Mouse (Mus musculus) forebrain, postnatal 0 days (tissue): ENCODE measurements around the gene Rimklb. TPM values are rescaled to one million over a fixed set of nuclear protein-coding genes. Genes with fewer than 3 reads are reported as not detected.

Experiments used
- ATAC-seq: fragments of 200-750 bp; cut with Nextera tagmentation; 2 replicates; pipeline ENCODE4 v1.8.0; 2017; ENCODE audit warnings: mild to moderate bottlenecking, moderate library complexity
- DNase-seq: peaks from one replicate; pipeline ENCODE4 v3.0.0-alpha.2; 2015
- H3K27ac ChIP-seq: fragments of 300-500 bp; sonication (generic); 2 replicates; pipeline ENCODE4 v1.5.1; 2014; ENCODE audit warnings: low read depth, mild to moderate bottlenecking, antibody characterized with exemption, low read length, moderate library complexity, mixed read lengths
- H3K27me3 ChIP-seq: fragments of 300-500 bp; sonication (generic); 2 replicates; pipeline ENCODE4 v1.6.1; 2014; ENCODE audit warnings: mild to moderate bottlenecking, low read length, mixed read lengths; ENCODE audit not compliant: insufficient read depth
- H3K36me3 ChIP-seq: fragments of 300-500 bp; sonication (generic); 2 replicates; pipeline ENCODE4 v1.6.1; 2014; ENCODE audit warnings: mild to moderate bottlenecking, moderate library complexity; ENCODE audit not compliant: insufficient read depth
- H3K4me1 ChIP-seq: fragments of 300-500 bp; sonication (generic); 2 replicates; pipeline ENCODE4 v1.6.1; 2014; ENCODE audit warnings: antibody characterized with exemption; ENCODE audit not compliant: insufficient read depth
- H3K4me2 ChIP-seq: fragments of 300-500 bp; sonication (generic); 2 replicates; pipeline ENCODE4 v1.6.1; 2014; ENCODE audit warnings: low read depth, mild to moderate bottlenecking, moderate library complexity
- H3K4me3 ChIP-seq: fragments of 300-500 bp; sonication (generic); 2 replicates; pipeline ENCODE4 v1.5.1; 2014; ENCODE audit warnings: low read depth, low read length, mixed read lengths
- H3K9ac ChIP-seq: fragments of 300-500 bp; sonication (generic); 2 replicates; pipeline ENCODE4 v1.6.1; 2014; ENCODE audit warnings: mild to moderate bottlenecking
- H3K9me3 ChIP-seq: fragments of 300-500 bp; sonication (generic); 2 replicates; pipeline ENCODE4 v1.6.1; 2016; ENCODE audit warnings: low read length
- CTCF ChIP-seq: sonication (generic); IDR thresholded peaks from 2 replicates; pipeline ENCODE4 v1.5.1; 2016; ENCODE audit warnings: antibody characterized with exemption, control low read depth, low read depth
- WGBS: fragments of 180-500 bp; shearing (Covaris S2); extraction: QIAGEN DNeasy Blood & Tissue Kit; methylation state at CpG from one replicate; pipeline ENCODE4 v1.1.7; 2014; 5-methylcytosine and 5-hydroxymethylcytosine counted together
- polyA plus RNA-seq: library from polyadenylated mRNA; unstranded; fragments of >200 nt; fragmentation: Nextera tagmentation; extraction: Ambion mirVana; gene quantifications from 2 replicates; pipeline ENCODE4 v1.2.1, GENCODE M21; 2015
- total RNA-seq: library from RNA; depleted of rRNA; stranded (reverse); fragments of >200 nt; gene quantifications from 2 replicates; pipeline ENCODE4 v1.2.3, GENCODE M21; 2014; rRNA removed

Gene Rimklb
- total and polyA plus RNA-seq, 2 experiments from 2014 or later, result 104 to 159 TPM

DNA sequence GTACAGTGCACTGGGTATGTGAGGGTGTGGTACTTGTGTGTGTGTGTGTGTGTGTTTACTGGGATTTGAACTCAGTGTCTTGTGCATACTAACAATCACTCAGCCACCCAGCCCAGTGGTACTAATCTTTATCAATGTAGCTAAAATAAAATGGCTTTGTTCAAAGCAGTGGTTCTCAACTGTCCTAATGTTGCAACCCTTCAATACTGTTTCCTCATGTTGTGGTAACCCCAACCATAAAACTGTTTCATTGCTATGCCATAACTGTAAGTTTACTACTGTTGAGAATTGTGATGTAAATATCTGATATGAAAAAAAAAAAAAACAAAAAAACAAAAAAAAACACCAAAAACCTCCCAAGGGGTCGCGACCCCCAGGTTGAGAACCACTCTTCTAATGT, 63.3 kb downstream of the Rimklb start:
- WGBS, result 95% methylated on average over 2 of the region's 2 CpGs
- Histone ChIP-seq H3K4me1 (no peaks in the 10 kb centered on the region), H3K36me3 (no peaks in the 10 kb centered on the region), H3K4me3 (no peak overlapping the region), H3K9me3 (no peaks in the 10 kb centered on the region), H3K27ac (no peak overlapping the region), H3K27me3 (no peaks in the 10 kb centered on the region), H3K9ac (no peak overlapping the region), H3K4me2 (no peak overlapping the region)
- no peak for TF ChIP-seq CTCF
- DNase-seq (no peak), ATAC-seq (no peak)

GRCm38 (mm10) chr6:122427456-122427855, 71.1 kb downstream of the Rimklb start:
- no peak for TF ChIP-seq CTCF
- 89% methylated on average over 7 of the region's 7 CpGs for WGBS

GRCm38 (mm10) chr6:122417015-122417414, 81.5 kb downstream of the Rimklb start:
- no peak overlapping the region for H3K4me3 ChIP-seq
- 35% methylated on average over 7 of the region's 7 CpGs for WGBS
- H3K4me1 ChIP-seq, result no peaks in the 10 kb centered on the region
- DNase-seq (peak; percentile 4), ATAC-seq (no peak; the same call in 1 of the 2 replicates)
- no peak overlapping the region for H3K9ac ChIP-seq
- no peaks in the 10 kb centered on the region for H3K27me3 ChIP-seq
- no peak overlapping the region for H3K4me2 ChIP-seq
- no peaks in the 10 kb centered on the region for H3K36me3 ChIP-seq
- H3K9me3 ChIP-seq, result no peaks in the 10 kb centered on the region
- no peak overlapping the region for H3K27ac ChIP-seq
- no peak for TF ChIP-seq CTCF

More at GRCm38 (mm10) chr6:122427456-122427855, 71.1 kb downstream of the Rimklb start:
- Histone ChIP-seq H3K9me3 (no peaks in the 10 kb centered on the region), H3K4me2 (no peak overlapping the region), H3K27me3 (no peaks in the 10 kb centered on the region), H3K36me3 (no peaks in the 10 kb centered on the region), H3K4me3 (no peak overlapping the region), H3K9ac (no peak overlapping the region), H3K4me1 (no peaks in the 10 kb centered on the region), H3K27ac (no peak overlapping the region)
- DNase-seq, result no peak
- no peak for ATAC-seq

- no peaks in the 10 kb centered on the region for H3K27me3 ChIP-seq
- H3K9ac ChIP-seq, result no peak overlapping the region
- ATAC-seq (no peak), DNase-seq (no peak)
- WGBS, result 27% methylated on average over 4 of the region's 4 CpGs
- no peak overlapping the region for H3K4me2 ChIP-seq
- no peaks in the 10 kb centered on the region for H3K36me3 ChIP-seq
- H3K9me3 ChIP-seq, result no peaks in the 10 kb centered on the region
- TF ChIP-seq CTCF, result no peak
- H3K27ac ChIP-seq, result no peak overlapping the region
- no peaks in the 10 kb centered on the region for H3K4me1 ChIP-seq
- H3K4me3 ChIP-seq, result no peak overlapping the region
Measured at GRCm38 (mm10) chr6:122416347-122416746, 82.2 kb downstream of the Rimklb start.

DNA sequence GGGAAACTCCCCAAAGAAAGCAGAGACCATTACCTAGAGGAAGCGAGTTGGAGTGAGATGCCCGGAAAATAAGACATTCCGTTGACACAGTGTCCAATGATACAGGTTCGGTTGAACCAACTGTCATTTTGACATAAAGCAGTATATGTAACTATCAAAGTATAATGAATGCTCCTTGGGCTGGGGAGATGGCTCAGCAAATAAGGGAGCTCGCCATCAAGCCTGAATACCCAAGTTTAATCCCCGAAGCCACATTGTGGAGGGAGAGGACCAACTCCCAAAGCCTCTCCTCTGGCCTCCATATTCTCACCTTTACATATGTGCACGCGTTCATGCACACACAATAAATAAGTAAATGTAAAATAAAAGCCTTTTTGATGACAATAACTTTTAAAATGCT, 87.3 kb downstream of the Rimklb start:
- Histone ChIP-seq H3K9ac (no peak overlapping the region), H3K27me3 (no peaks in the 10 kb centered on the region), H3K9me3 (no peaks in the 10 kb centered on the region), H3K4me3 (no peak overlapping the region), H3K4me2 (no peak overlapping the region), H3K36me3 (no peaks in the 10 kb centered on the region), H3K4me1 (no peaks in the 10 kb centered on the region), H3K27ac (no peak overlapping the region)
- DNase-seq (no peak), ATAC-seq (no peak)
- 92% methylated on average over 8 of the region's 8 CpGs for WGBS
- TF ChIP-seq CTCF, result no peak

DNA sequence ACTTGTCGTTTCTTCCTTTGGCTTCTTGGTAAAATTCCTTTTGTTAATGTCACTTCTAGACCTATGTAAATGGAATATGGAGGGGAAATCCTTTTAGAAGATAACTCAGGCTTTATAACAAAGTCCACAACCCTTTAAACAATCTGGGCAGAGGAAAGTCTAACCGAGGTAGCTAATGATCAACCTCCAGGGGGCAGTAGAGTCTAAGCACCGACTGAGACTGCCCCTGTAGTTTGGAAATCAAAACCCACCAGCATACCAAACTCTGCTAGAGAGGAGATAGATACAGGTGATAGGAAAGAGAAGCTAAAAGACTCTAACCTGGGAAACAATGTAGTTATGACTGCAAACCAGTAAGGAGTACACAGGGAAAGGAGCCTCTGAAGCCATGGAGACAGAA, 96.3 kb downstream of the Rimklb start:
- H3K4me1 ChIP-seq, result no peaks in the 10 kb centered on the region
- no peak overlapping the region for H3K4me3 ChIP-seq
- no peak for ATAC-seq
- H3K9me3 ChIP-seq, result no peaks in the 10 kb centered on the region
- H3K36me3 ChIP-seq, result no peaks in the 10 kb centered on the region
- WGBS, result 11% methylated on average over 3 of the region's 3 CpGs
- H3K4me2 ChIP-seq, result no peak overlapping the region
- H3K9ac ChIP-seq, result no peak overlapping the region
- H3K27me3 ChIP-seq, result no peaks in the 10 kb centered on the region
- H3K27ac ChIP-seq, result no peak overlapping the region
- TF ChIP-seq CTCF, result peak; percentile 64
- DNase-seq, result peak; percentile 57

DNA sequence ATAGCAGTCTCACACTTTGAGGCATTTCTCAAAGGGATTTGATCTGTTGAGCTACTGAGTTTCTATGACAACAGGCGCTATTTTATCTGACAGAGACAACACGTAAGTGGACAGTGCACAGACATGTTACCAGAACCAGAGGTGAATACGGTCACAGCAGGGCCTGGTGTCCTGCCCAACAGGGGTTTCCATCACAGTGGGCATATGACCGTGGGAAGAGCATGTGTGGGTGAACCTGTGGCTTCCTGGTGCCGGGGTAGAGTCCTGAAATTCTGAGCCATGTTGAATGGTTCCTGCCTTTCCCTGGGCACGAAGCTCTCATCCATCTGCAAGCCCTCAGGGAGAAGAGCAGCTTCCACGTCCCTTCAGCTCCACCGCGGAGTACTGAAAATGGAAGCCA, 98.3 kb downstream of the Rimklb start:
- no peak overlapping the region for H3K9ac ChIP-seq
- H3K9me3 ChIP-seq, result no peaks in the 10 kb centered on the region
- no peaks in the 10 kb centered on the region for H3K27me3 ChIP-seq
- TF ChIP-seq CTCF, result no peak
- H3K36me3 ChIP-seq, result no peaks in the 10 kb centered on the region
- no peaks in the 10 kb centered on the region for H3K4me1 ChIP-seq
- H3K4me3 ChIP-seq, result no peak overlapping the region
- 81% methylated on average over 9 of the region's 9 CpGs for WGBS
- H3K4me2 ChIP-seq, result no peak overlapping the region
- DNase-seq (no peak), ATAC-seq (0 out of 2 replicates have a peak, but pooled peaks have one; percentile 18)
- no peak overlapping the region for H3K27ac ChIP-seq

Other genes with a start within 250 kb of the Rimklb start
- 0.15 and 2.7 TPM in 2 replicates for gene Klrg1, start 215.9 kb downstream of the Rimklb start, total RNA-seq
- gene Klrg1, start 215.9 kb downstream of the Rimklb start, polyA plus RNA-seq, result 0.91 and 1.1 TPM in 2 replicates
- gene M6pr, start 190.0 kb downstream of the Rimklb start, total RNA-seq, result 51.9 and 52.9 TPM in 2 replicates
- gene M6pr, start 190.0 kb downstream of the Rimklb start, polyA plus RNA-seq, result 42.6 and 44.0 TPM in 2 replicates
- gene Phc1, start 158.2 kb downstream of the Rimklb start, total RNA-seq, result 53.6 and 75.7 TPM in 2 replicates
- gene Phc1, start 158.2 kb downstream of the Rimklb start, polyA plus RNA-seq, result 21.9 and 24.6 TPM in 2 replicates
- 3.5 and 3.6 TPM in 2 replicates for gene Mfap5, start 7.1 kb upstream of the Rimklb start, total RNA-seq
- 3.8 and 5.5 TPM in 2 replicates for gene Mfap5, start 7.1 kb upstream of the Rimklb start, polyA plus RNA-seq
- gene Aicda, start 55.0 kb upstream of the Rimklb start, total RNA-seq, result 0.31 and 3.1 TPM in 2 replicates
- gene Aicda, start 55.0 kb upstream of the Rimklb start, polyA plus RNA-seq, result 0.29 and 1.3 TPM in 2 replicates
- 1.2 and 2.0 TPM in 2 replicates for gene Apobec1, start 103.7 kb upstream of the Rimklb start, total RNA-seq
- gene Apobec1, start 103.7 kb upstream of the Rimklb start, polyA plus RNA-seq, result 2.3 and 2.4 TPM in 2 replicates
- gene Gdf3, start 111.3 kb upstream of the Rimklb start, total RNA-seq, result not detected in 2 replicates
- not detected in 2 replicates for gene Gdf3, start 111.3 kb upstream of the Rimklb start, polyA plus RNA-seq
- not detected in 2 replicates for gene Dppa3, start 127.6 kb upstream of the Rimklb start, total RNA-seq
- not detected in 2 replicates for gene Dppa3, start 127.6 kb upstream of the Rimklb start, polyA plus RNA-seq
- gene Nanog, start 208.7 kb upstream of the Rimklb start, total RNA-seq, result not detected in 2 replicates
- 0.07 TPM in 1 of 2 replicates, not detected in the other for gene Nanog, start 208.7 kb upstream of the Rimklb start, polyA plus RNA-seq